Mouse (Mus musculus) MEL (cell line): ENCODE data around the gene Palld. TPM values are rescaled to one million over a fixed set of nuclear protein-coding genes. Genes with fewer than 3 reads are reported as not detected.

Experiments used
- DNase-seq: peaks from one replicate; pipeline ENCODE4 v3.0.0; 2011; ENCODE audit warnings: low read depth, low spot score
- H3K27ac ChIP-seq: 2 replicates; pipeline ENCODE4 v1.5.1; 2012; ENCODE audit warnings: low read depth, mild to moderate bottlenecking, control low read depth, low read length, moderate library complexity; ENCODE audit not compliant: control insufficient read depth
- H3K27me3 ChIP-seq, 2 experiments: fragments of 150-350 bp in 1 of 2; sonication (generic) in 1 of 2; 2 replicates each; pipeline ENCODE4 v1.6.1; 2012; ENCODE audit warnings: low read length in 2 of 2, mild to moderate bottlenecking in 2 of 2, improper control_type of control experiment in 1 of 2, moderate library complexity in 1 of 2; ENCODE audit not compliant: insufficient read depth in 2 of 2, control insufficient read depth in 1 of 2
- H3K36me3 ChIP-seq, 2 experiments: 2 replicates each; pipeline ENCODE4 v1.6.1; 2012 to 2014; ENCODE audit warnings: low read length in 2 of 2, improper control_type of control experiment in 1 of 2, inconsistent platforms in 1 of 2, mild to moderate bottlenecking in 1 of 2; ENCODE audit not compliant: insufficient read depth in 2 of 2, control insufficient read depth in 1 of 2
- H3K4me1 ChIP-seq, 2 experiments: fragments of 150-350 bp in 1 of 2; sonication (generic) in 1 of 2; 2 replicates each; pipeline ENCODE4 v1.6.1; 2012; ENCODE audit warnings: low read length in 2 of 2, improper control_type of control experiment in 1 of 2, mild to moderate bottlenecking in 1 of 2; ENCODE audit not compliant: insufficient read depth in 2 of 2, control insufficient read depth in 1 of 2
- H3K4me3 ChIP-seq, 2 experiments: fragments of 150-350 bp in 1 of 2; sonication (generic) in 1 of 2; 2 replicates each; pipeline ENCODE4 v1.5.1; 2012; ENCODE audit warnings: low read depth in 2 of 2, low read length in 2 of 2, mild to moderate bottlenecking in 2 of 2, moderate library complexity in 2 of 2, control low read depth in 1 of 2, improper control_type of control experiment in 1 of 2; ENCODE audit not compliant: control insufficient read depth in 1 of 2, insufficient read depth in 1 of 2
- H3K79me2 ChIP-seq: 2 replicates; pipeline ENCODE4 v1.6.1; 2012; ENCODE audit warnings: mild to moderate bottlenecking, low read length, moderate library complexity; ENCODE audit not compliant: control insufficient read depth, poor library complexity, insufficient read depth
- H3K9ac ChIP-seq: 2 replicates; pipeline ENCODE4 v1.6.1; 2012; ENCODE audit warnings: low read depth, mild to moderate bottlenecking, control low read depth, low read length, moderate library complexity; ENCODE audit not compliant: control insufficient read depth, poor library complexity, severe bottlenecking
- H3K9me3 ChIP-seq: fragments of 150-350 bp; sonication (generic); replicated peaks from 2 replicates; pipeline ENCODE4 v1.6.1; 2012; ENCODE audit warnings: mild to moderate bottlenecking, low read length, improper control_type of control experiment, moderate library complexity; ENCODE audit not compliant: insufficient read depth
- BHLHE40 ChIP-seq: IDR thresholded peaks from 2 replicates; pipeline ENCODE4 v1.6.1; 2012; ENCODE audit warnings: low read depth, mild to moderate bottlenecking, inconsistent platforms, low read length, improper control_type of control experiment, borderline replicate concordance
- CHD1 ChIP-seq: IDR thresholded peaks from 2 replicates; pipeline ENCODE4 v1.6.1; 2012; ENCODE audit warnings: low read depth, mild to moderate bottlenecking, inconsistent platforms, low read length, improper control_type of control experiment
- E2F4 ChIP-seq: IDR thresholded peaks from 2 replicates; pipeline ENCODE4 v1.6.1; 2011; ENCODE audit warnings: low read depth, low read length, improper control_type of control experiment, borderline replicate concordance
- ELF1 ChIP-seq: IDR thresholded peaks from 2 replicates; pipeline ENCODE4 v1.6.1; 2014; ENCODE audit warnings: low read depth, mild to moderate bottlenecking, inconsistent platforms, low read length, improper control_type of control experiment, moderate library complexity
- EP300 ChIP-seq, 2 experiments: IDR thresholded peaks; 2 replicates each; pipeline ENCODE4 v1.6.1; 2011; ENCODE audit warnings: improper control_type of control experiment in 2 of 2, low read length in 2 of 2, low read depth in 1 of 2, mild to moderate bottlenecking in 1 of 2
- ETS1 ChIP-seq: IDR thresholded peaks from 2 replicates; pipeline ENCODE4 v1.6.1; 2012; ENCODE audit warnings: low read depth, mild to moderate bottlenecking, inconsistent platforms, low read length, improper control_type of control experiment, moderate library complexity
- GATA1 ChIP-seq: IDR thresholded peaks from 2 replicates; pipeline ENCODE4 v1.6.1; 2011; ENCODE audit warnings: low read depth, low read length, improper control_type of control experiment
- HCFC1 ChIP-seq: IDR thresholded peaks from 2 replicates; pipeline ENCODE4 v1.6.1; 2012; ENCODE audit warnings: low read depth, mild to moderate bottlenecking, inconsistent platforms, low read length, improper control_type of control experiment, moderate library complexity
- KAT2A ChIP-seq: conservative IDR thresholded peaks from 2 replicates; pipeline ENCODE4 v1.6.1; 2012; ENCODE audit warnings: low read depth, low read length, improper control_type of control experiment, inconsistent platforms
- MAX ChIP-seq: IDR thresholded peaks from 2 replicates; pipeline ENCODE4 v1.6.1; 2011; ENCODE audit warnings: low read length, improper control_type of control experiment
- MXI1 ChIP-seq: IDR thresholded peaks from 2 replicates; pipeline ENCODE4 v1.6.1; 2011; ENCODE audit warnings: mild to moderate bottlenecking, low read depth, low read length, improper control_type of control experiment
- MYC ChIP-seq: IDR thresholded peaks from 2 replicates; pipeline ENCODE4 v1.6.1; 2011; ENCODE audit warnings: low read depth, mild to moderate bottlenecking, low read length, improper control_type of control experiment, moderate library complexity
- NELFE ChIP-seq: IDR thresholded peaks from 2 replicates; pipeline ENCODE4 v1.6.1; 2011; ENCODE audit warnings: low read depth, low read length, improper control_type of control experiment
- NRF1 ChIP-seq: IDR thresholded peaks from 2 replicates; pipeline ENCODE4 v1.6.1; 2014; ENCODE audit warnings: low read depth, mild to moderate bottlenecking, inconsistent platforms, low read length, improper control_type of control experiment, moderate library complexity; ENCODE audit not compliant: poor library complexity, insufficient read depth, severe bottlenecking
- POLR2A ChIP-seq, 2 experiments: IDR thresholded peaks; 2 replicates each; pipeline ENCODE4 v1.6.1; 2011 to 2012; ENCODE audit warnings: low read length in 2 of 2, mild to moderate bottlenecking in 2 of 2, control low read depth in 1 of 2, improper control_type of control experiment in 1 of 2, low read depth in 1 of 2, moderate library complexity in 1 of 2; ENCODE audit not compliant: control insufficient read depth in 1 of 2, insufficient read depth in 1 of 2, poor library complexity in 1 of 2
- POLR2AphosphoS2 ChIP-seq: IDR thresholded peaks from 2 replicates; pipeline ENCODE4 v1.6.1; 2011; ENCODE audit warnings: low read length, improper control_type of control experiment
- POLR2AphosphoS5 ChIP-seq: IDR thresholded peaks from 2 replicates; pipeline ENCODE4 v1.6.1; 2012; ENCODE audit warnings: low read depth, borderline replicate concordance, mild to moderate bottlenecking, inconsistent platforms, low read length, moderate library complexity, mixed read lengths
- RCOR1 ChIP-seq: IDR thresholded peaks from 2 replicates; pipeline ENCODE4 v1.6.1; 2012; ENCODE audit warnings: low read depth, mild to moderate bottlenecking, inconsistent platforms, low read length, improper control_type of control experiment
- SIN3A ChIP-seq: IDR thresholded peaks from 2 replicates; pipeline ENCODE4 v1.6.1; 2012; ENCODE audit warnings: low read length, improper control_type of control experiment, inconsistent platforms
- TAL1 ChIP-seq: IDR thresholded peaks from 2 replicates; pipeline ENCODE4 v1.6.1; 2012; ENCODE audit warnings: mild to moderate bottlenecking, inconsistent platforms, low read length, moderate library complexity, mixed read lengths
- TCF12 ChIP-seq: IDR thresholded peaks from 2 replicates; pipeline ENCODE4 v1.6.1; 2014; ENCODE audit warnings: low read depth, mild to moderate bottlenecking, inconsistent platforms, low read length, improper control_type of control experiment, moderate library complexity
- UBTF ChIP-seq: IDR thresholded peaks from 2 replicates; pipeline ENCODE4 v1.6.1; 2012; ENCODE audit warnings: low read depth, mild to moderate bottlenecking, inconsistent platforms, low read length, improper control_type of control experiment, moderate library complexity, borderline replicate concordance; ENCODE audit not compliant: insufficient read depth
- USF2 ChIP-seq, 2 experiments: IDR thresholded peaks; 2 replicates each; pipeline ENCODE4 v1.6.1; 2011 to 2012; ENCODE audit warnings: improper control_type of control experiment in 2 of 2, low read length in 2 of 2, borderline replicate concordance in 1 of 2, inconsistent platforms in 1 of 2, low read depth in 1 of 2, mild to moderate bottlenecking in 1 of 2; ENCODE audit not compliant: insufficient read depth in 1 of 2
- ZC3H11A ChIP-seq: IDR thresholded peaks from 2 replicates; pipeline ENCODE4 v1.6.1; 2012; ENCODE audit warnings: low read depth, mild to moderate bottlenecking, inconsistent platforms, low read length, improper control_type of control experiment
- ZKSCAN1 ChIP-seq: IDR thresholded peaks from 2 replicates; pipeline ENCODE4 v1.6.1; 2012; ENCODE audit warnings: low read depth, mild to moderate bottlenecking, inconsistent platforms, low read length, improper control_type of control experiment, moderate library complexity
- ZMIZ1 ChIP-seq: IDR thresholded peaks from 2 replicates; pipeline ENCODE4 v1.6.1; 2012; ENCODE audit warnings: low read depth, mild to moderate bottlenecking, inconsistent platforms, low read length, improper control_type of control experiment, moderate library complexity
- ZNF384 ChIP-seq: IDR thresholded peaks from 2 replicates; pipeline ENCODE4 v1.6.1; 2012; ENCODE audit warnings: low read depth, mild to moderate bottlenecking, inconsistent platforms, low read length, improper control_type of control experiment
- polyA plus RNA-seq, 2 experiments: library from polyadenylated mRNA; stranded (reverse) in 1 of 2; unstranded in 1 of 2; fragments of >175 nt in 1 of 2; fragments of >200 nt in 1 of 2; gene quantifications; 2 replicates each; pipeline versions ENCODE4 v1.2.1 to v1.2.4; 2012; ENCODE audit warnings: low replicate concordance in 2 of 2, low read depth in 1 of 2; ENCODE audit not compliant: insufficient read length in 2 of 2, insufficient read depth in 1 of 2, missing spikeins in 1 of 2
- total RNA-seq: library from RNA; depleted of rRNA; stranded (reverse); fragments of 300-350 nt; gene quantifications from 2 replicates; pipeline ENCODE4 v1.2.3, GENCODE M21; 2012

The Palld gene
- total and polyA plus RNA-seq, 3 experiments: 0.23 to 1.9 TPM; not detected in 1

GRCm38 (mm10) chr8:61847494-61847893 is 55.0 kb downstream of the Palld start:
- Histone ChIP-seq H3K4me1 (no peaks in the 10 kb centered on the region), H3K27ac (no peak overlapping the region), H3K36me3 (no peaks in the 10 kb centered on the region), H3K79me2 (no peaks in the 10 kb centered on the region), H3K9me3 (no peaks in the 10 kb centered on the region), H3K9ac (no peak overlapping the region), H3K4me3 (no peak overlapping the region), H3K27me3 (no peaks in the 10 kb centered on the region)
- no peak for DNase-seq
- no peak for TF ChIP-seq HCFC1
- TF ChIP-seq BHLHE40: no peak
- no peak for TF ChIP-seq NELFE
- no peak for TF ChIP-seq RCOR1
- no peak for TF ChIP-seq EP300 (IDR thresholded peaks at IDR 0.05; ENCODE audit: low read depth in 1 of 2, low read length in 2 of 2)
- TF ChIP-seq POLR2AphosphoS5: no peak
- no peak for TF ChIP-seq ZMIZ1
- no peak for TF ChIP-seq NRF1
- TF ChIP-seq TAL1: no peak
- TF ChIP-seq TCF12: no peak
- no peak for TF ChIP-seq GATA1
- TF ChIP-seq SIN3A: no peak
- no peak for TF ChIP-seq MXI1
- TF ChIP-seq ETS1: no peak
- no peak for TF ChIP-seq MYC
- no peak for TF ChIP-seq MAX
- no peak for TF ChIP-seq ZKSCAN1
- TF ChIP-seq E2F4: no peak
- TF ChIP-seq KAT2A: no peak

GRCm38 (mm10) chr8:61844992-61845391 is 57.5 kb downstream of the Palld start:
- Histone ChIP-seq H3K36me3 (no peaks in the 10 kb centered on the region), H3K4me1 (no peaks in the 10 kb centered on the region), H3K79me2 (no peaks in the 10 kb centered on the region), H3K27ac (no peak overlapping the region), H3K9ac (no peak overlapping the region), H3K9me3 (no peaks in the 10 kb centered on the region), H3K27me3 (no peaks in the 10 kb centered on the region)
- no peak for DNase-seq
- no peak for TF ChIP-seq POLR2A (IDR thresholded peaks at IDR 0.05; ENCODE audit: control insufficient read depth in 1 of 2, insufficient read depth in 1 of 2, low read depth in 1 of 2, low read length in 2 of 2, poor library complexity in 1 of 2)
- no peak for TF ChIP-seq POLR2AphosphoS2
- no peak for TF ChIP-seq UBTF
- TF ChIP-seq CHD1: no peak
- no peak for TF ChIP-seq TAL1
- TF ChIP-seq GATA1: no peak
- TF ChIP-seq MAX: no peak
- no peak for TF ChIP-seq USF2 (IDR thresholded peaks at IDR 0.05; ENCODE audit: borderline replicate concordance in 1 of 2, insufficient read depth in 1 of 2, low read depth in 1 of 2, low read length in 2 of 2)
- TF ChIP-seq ETS1: no peak
- no peak for TF ChIP-seq ELF1
- no peak for TF ChIP-seq HCFC1
- TF ChIP-seq MXI1: no peak
- TF ChIP-seq ZC3H11A: no peak
- TF ChIP-seq ZNF384: no peak
- TF ChIP-seq, all 39 proteins: peak for 0
- no peak overlapping the region for H3K4me3 ChIP-seq
